In the genomic region with DNA sequence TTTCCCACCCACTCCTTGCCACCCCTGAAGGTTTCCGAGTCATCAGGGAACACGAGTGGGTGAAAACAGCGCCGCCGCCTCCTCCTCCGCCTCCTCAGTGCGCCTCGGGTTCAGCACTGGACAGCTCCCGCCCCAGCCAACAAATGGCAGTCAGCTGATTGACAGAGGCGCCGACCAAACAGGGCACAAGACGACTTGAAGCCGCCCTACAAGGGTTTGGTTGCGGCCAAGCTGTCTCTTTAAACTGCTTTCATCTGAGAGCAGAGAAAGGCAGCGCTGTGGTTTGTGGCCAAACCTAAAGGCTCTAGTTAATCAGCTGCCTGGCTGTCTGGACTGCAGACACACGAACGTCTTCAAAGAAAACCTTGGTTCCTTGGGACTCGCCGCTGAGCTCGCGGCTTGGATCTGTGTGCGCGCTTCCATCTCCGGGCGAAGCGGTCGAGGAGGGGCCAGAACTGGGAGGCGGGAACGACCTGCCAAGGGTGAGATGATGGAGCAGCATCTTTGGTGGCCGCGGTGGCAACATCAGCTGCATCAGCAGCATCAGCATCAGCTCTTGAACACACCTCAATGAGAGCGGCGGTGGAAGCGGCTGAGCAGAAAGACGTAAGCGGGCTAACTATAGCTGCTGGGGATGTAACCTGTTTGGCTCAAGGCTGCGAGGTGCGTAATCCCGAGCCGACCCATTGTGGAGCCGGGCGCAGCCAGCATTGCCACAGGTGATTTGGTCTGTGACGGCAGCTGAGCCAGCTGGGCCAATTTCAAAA, we compare ENCODE assay signal across 8 mouse cellular contexts. TPM values are rescaled to one million over a fixed set of nuclear protein-coding genes. Genes with fewer than 3 reads are reported as not detected.
A peak's percentile ranks its signal among the peaks of the same experiment; 100 is the strongest.
DNase-seq lines count a peak whose midpoint lies in the region.

A gene (plus strand): TSS at position 198 of the 767 bp plus-strand sequence.

- intact Hi-C loops in gastrocnemius, postnatal 36 days (cut with DNase I): no loop called here

- DNase-seq in adrenal gland, adult 8-10 months: peak; percentile 66
- DNase-seq in embryo, embryonic 10 days (ENCODE audit: low spot score): peak; percentile 94
- DNase-seq in gastrocnemius, postnatal 36 days: peak; percentile 24 to 28
- DNase-seq in induced T-regulatory cell, adult 2 months (ENCODE audit: low read depth): peak; percentile 1
- peak; percentile 92 to 93 for DNase-seq in left cerebral cortex, adult 18-20 months (ENCODE audit: low spot score in 2 of 2)
- peak; percentile 80 to 85 for DNase-seq in lung, postnatal 4 days
- DNase-seq in right cerebral cortex, postnatal 14 days: peak; percentile 89
- DNase-seq in spleen, postnatal 36 days (ENCODE audit: low spot score in 2 of 2): no peak

RNA-seq across cellular contexts. Expression of the gene that starts here (rescaled TPM):
- total RNA-seq in adrenal gland, adult 8-10 months (2022): 1 to 10 TPM; 2.0 to 3.5 (median 2.5) TPM
- total RNA-seq in gastrocnemius, postnatal 36 days (2021): not detected
- total RNA-seq in left cerebral cortex, adult 18-20 months (2021): 100 to 1,000 TPM; 112 to 122 TPM

Comparison
In these comparisons a context has a peak if more than half of its experiments do, and no peak if none do; other contexts are left out.
1. RNA of the gene that starts here (total RNA-seq): 112 to 122 TPM in left cerebral cortex, adult 18-20 months; 2.0 to 3.5 TPM in adrenal gland, adult 8-10 months and not detected in gastrocnemius, postnatal 36 days; every median in the first group is over 10 times any median in the second.
2. Peak in DNase-seq in gastrocnemius, postnatal 36 days; RNA of the gene not detected or under 1 TPM.
3. DNase-seq: peak in adrenal gland, adult 8-10 months (single experiment), embryo, embryonic 10 days (single experiment), induced T-regulatory cell, adult 2 months (single experiment), left cerebral cortex, adult 18-20 months (2 of 2), lung, postnatal 4 days (2 of 2) and right cerebral cortex, postnatal 14 days (single experiment); none in spleen, postnatal 36 days (0 of 2).